Mouse (Mus musculus) c-Kit-positive CD71-positive TER-119-negative erythroid progenitor cells, embryonic 14.5 days (primary cell): Measurements from ENCODE around the gene Cyth4.
A peak's percentile ranks its signal among the peaks of the same experiment; 100 is the strongest.

Experiments used
- DNase-seq: peaks from one replicate; pipeline ENCODE4 v3.0.0-alpha.2; 2013; ENCODE audit warnings: low read depth

Cyth4 gene

DNA sequence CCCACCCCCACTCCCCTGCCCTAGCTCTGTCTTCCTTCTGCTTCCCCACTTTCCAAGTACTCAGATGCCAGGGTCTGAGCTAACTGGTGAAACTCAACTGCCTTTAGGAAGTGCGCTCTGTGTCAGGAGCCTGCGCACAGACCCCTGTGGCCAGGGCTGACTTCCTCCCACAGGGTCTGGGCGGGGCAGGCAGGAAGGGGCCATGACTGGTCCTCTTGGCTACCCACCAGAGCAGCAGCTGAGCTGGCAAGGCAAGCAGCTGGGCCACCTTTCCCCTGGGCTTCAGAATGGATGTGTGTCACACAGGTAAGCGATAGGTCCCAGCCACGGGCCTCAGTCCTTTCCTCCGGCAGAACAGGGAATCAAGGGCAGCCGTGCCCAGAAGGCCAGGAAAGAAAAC is at the start of gene Cyth4:
Cyth4 (plus strand) TSS at position 134 of the 400 bp plus-strand sequence.
- DNase-seq = no peak

DNA sequence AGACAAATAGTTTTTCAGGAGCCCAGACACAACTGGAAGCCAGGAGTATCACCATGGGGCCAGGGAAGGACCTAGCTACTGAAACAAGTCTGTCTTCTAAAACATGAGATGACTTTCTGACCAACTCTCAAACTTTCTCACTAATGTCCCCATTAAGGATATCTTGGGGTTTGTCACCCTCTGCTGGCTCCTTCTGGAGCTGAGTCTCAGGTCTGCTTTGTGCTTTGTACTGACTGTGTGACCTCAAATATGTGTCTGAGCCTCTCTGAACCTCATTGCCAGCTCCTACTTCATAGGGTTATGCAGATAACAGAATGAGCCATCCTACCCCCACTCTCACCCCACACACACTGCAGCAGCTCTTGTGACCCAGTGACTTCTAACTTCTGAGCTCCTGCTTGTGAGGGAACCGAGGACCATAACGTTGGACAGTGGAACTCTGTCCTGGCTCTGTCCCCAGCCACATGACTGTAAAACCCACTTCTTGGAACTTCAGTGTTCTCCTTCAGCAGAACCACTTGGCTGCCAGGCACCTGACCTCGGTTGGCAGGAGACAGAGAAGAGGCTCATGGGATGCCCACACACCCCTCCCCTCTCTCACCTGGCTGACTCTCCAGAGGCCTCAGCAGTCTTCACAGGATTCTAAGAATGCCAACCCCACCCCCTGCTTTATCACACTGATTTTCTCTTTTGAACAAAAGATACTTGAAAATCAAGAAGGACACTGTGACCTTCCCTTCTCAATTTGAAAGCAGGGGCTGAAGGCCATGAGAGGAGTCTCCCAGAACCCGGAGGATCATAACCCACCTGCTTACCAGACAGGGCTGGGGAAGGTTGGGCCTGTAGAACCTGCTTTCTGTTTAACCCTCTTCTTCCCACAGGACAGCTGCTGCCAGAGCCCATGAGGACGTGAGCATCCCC is 49.2 kb upstream of the Cyth4 start:
- DNase-seq = no peak

DNA sequence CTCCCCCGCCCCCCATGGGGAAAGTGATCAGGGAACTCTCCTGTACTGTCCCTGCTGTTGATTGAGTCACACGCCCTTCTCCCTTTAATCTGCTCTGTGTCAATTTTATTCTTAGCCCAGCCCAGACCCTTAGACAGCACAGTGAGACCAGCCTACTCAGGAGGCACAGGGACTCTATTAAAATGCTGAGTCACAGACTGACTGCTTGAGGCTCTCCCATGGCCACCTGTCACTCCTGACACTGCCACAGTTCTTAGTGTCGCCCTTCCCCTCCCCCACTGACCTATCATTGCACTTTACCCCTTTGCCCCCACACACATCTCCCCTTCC is 48.5 kb upstream of the Cyth4 start:
- DNase-seq = no peak

DNA sequence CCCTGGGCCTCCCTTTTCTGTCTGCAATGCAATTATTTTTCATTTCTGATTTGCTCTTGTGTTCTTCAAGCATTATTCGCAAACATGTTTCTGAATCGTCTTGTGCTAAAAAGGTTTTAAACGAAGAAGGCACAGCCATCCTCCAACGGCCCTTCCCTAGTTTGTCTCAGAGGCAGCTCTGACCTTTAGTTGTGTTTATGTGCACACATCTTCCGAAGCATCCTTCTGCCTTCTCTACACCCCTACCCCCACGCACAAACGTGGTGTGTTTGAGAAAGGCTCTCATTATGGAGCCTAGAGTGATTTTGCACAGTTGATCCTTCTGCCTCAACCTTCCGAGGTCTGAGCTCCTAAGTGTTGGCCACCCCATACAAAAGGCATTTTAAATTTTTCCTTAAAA is 48.1 kb upstream of the Cyth4 start:
- no peak for DNase-seq

DNA sequence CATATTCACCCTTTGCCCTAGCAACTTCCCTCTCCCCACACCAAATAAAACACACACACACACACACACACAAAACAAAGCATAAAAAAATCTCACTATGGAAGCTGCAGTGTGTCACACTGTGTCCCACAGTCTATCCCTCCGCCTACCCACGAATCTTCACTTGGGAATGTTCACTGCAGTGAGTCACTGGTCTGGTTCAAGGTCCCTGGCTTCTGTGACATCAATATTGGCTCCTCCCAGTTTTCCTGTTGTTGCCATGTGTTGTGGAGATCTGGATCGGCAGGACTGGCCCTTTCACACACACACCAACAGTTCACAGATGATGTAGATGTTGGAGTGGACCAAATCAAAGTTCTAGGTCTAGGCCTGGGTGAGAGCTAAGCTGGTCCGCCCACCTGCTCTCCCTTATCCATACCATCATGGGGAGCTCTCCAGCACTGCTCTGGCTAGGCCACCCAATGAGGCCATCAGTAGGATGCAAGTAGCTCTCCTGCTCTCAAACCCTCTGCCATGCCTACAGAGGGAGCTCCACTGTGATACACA is 47.6 kb upstream of the Cyth4 start:
- no peak for DNase-seq

DNA sequence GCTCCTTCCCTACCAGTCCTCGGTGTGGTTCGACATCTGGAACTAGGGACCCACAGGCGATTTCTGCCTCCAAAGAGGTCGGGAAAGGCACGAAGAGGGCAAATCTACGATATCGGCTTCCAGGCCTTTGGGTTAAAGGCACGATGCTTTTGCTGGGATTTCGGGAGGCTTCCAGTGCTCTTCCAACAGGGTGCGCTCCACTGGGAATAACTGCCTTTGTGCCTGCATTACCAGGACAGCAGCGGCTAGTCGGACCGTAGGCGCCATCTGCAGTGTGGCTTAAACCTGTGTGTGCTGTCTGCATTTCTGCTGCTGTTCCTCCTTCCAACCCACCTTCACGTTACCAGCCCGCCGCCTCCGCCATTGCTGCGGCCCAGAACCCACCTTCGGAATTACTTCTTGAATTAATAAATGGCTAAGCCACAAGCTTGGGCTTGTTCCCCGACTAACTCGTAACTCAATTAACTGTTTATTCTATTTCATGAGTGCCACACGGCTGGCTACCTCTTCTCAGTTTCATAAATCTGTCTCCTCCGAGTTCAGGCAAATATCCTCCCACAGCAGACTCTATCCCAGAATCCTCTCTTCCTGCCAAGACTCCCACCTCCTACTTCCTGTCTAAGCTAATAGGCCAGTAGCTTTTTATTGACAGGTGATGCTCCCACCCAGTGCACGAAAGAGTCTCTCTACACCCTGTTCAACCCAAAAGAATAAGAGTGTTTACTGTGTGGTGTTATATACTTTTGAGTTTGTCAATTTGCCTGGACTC is 42.1 kb upstream of the Cyth4 start:
- no peak for DNase-seq

DNA sequence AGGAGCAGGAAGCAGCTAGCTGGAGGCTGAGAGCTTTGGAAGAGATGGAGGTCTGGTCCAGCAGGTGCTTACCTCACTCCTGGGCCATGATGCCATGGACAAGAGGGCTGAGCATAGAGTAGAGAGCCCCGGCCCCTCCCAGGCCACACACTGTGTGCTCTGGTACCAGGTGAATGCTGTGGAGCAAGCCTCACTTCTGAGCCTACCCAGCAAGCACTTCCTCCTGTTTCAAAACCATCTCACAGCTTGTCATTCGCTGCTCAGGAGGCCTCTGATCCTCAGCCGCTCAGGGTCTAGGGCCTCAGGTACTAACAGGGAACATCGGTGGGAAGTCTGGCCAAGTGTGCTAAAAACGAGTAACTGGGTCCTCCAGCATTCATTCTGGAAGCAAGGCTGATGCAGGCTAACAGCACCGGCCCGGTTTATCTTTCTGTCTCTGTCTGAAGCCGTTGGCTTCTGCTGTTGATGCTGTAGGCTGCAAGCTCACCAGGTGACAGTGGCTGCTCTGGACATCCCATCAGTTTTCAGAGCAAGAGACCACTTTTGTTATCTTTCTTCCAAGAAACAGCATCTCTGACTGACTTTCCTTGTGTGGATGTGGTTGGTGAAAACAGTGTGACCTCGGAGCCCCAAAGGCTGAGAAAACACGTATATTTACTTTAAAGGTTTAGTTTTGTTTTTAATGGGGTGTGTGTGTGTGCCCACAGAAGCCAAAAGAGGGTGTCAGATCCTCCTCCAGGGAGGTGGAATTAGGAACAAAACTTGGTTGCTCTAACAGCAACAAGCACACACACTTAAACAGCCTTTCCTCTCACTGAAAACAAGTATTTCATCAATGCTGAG is 38.9 kb upstream of the Cyth4 start:
- DNase-seq = no peak

DNA sequence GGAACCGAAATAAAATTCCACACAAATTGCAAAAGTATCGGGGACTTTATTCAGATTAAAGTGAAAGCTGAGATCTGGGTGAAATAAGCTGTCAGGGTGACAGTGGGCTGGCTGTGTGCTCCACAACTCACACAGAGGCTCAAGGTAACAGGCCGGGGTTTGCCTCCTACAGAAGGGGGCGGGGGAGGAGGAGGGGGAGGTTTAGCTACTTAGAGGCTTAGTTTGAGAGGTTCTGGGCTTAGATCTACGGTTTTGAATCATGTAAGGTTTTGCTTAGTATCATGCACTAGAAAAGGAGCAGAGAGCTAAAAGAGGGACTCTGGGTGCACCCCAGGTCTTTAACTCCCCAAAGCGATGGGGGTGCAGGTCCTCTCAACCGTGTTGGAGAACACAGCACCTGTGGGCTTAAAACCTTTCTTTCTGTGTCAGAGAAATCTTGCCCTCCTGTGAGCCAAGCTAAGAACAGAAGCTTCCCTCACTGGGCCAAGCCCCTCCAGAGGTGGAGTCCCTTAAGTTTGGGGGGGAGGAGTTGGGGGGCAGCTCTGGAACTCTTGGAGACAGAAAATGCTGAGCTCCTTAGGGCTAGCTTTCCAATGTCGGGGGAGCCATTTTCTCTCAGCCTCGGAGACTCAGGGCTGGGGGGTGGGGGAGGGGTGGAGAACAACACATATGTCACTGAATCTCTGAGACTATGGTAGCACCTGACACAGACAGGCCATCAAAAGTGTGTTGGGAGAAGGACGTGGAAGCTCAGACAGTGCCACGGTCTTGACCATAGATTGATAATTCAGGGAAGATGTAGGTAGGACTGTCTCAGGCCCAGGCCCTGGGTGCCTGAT is 37.5 kb upstream of the Cyth4 start:
- DNase-seq = no peak

DNA sequence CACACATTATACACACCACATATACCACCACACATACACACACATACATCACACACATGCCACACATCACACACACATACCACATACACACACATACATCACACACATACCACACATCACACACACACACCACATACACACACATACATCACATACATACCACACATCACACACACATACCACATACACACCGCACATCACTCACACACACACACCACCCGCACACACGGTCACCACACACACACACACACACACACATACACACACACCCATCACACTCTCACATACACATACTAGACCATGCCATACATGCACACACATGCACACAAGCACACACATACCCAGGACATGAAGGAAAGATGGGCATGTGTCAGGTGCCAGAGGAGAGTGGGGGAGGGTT is 33.5 kb upstream of the Cyth4 start:
- no peak for DNase-seq

DNA sequence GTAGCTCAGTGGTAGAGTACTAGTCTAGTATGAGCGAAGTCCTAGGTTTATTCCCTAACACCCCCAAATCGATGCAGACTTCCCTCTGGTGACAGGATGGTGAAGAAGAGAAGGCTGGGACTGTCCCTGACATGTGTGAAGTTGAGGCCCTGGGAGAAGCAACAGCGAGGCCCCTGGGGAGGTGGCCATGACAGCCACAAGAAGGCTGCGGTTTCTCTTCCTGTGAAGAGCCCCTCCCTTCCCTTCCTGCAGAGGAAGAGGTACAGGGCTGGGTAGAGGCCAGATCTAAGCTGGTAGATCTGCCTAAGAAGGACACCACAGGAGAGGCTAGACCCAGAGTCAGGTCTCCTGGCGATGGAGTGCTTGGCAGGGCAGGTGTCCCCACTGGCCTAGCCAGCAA is 32.9 kb upstream of the Cyth4 start:
- no peak for DNase-seq

DNA sequence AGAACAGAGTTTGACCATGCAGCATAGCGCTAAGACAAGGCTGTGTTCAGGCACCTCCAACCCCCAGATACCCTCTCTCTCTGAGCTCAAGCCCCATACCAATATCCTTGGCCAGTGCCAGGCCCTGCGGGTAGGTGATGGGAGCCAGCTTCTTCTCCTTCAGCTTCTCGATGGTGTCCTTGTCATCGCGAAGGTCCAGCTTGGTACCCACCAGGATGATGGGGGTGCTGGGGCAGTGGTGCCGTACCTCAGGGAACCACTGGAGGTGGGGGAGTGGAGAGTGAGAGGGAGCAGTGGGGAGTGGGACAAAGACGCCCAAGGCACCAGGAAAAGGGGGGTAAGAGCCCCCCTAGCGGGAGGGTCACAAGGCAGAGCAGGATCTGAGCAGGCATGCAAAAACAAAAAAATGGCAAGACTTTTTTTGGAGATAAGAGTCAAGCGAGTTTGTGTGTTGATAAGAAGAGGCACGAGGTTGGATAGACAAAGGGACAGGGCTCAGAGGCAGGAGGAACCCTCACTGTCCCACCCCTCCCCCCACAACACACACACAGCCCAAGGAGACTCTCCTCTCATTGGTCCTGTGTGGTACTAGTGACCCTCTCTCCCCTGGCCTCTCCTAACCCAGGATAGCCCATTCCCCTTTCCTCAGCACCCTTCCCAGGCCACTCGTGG is 31.9 kb upstream of the Cyth4 start:
- DNase-seq = no peak

DNA sequence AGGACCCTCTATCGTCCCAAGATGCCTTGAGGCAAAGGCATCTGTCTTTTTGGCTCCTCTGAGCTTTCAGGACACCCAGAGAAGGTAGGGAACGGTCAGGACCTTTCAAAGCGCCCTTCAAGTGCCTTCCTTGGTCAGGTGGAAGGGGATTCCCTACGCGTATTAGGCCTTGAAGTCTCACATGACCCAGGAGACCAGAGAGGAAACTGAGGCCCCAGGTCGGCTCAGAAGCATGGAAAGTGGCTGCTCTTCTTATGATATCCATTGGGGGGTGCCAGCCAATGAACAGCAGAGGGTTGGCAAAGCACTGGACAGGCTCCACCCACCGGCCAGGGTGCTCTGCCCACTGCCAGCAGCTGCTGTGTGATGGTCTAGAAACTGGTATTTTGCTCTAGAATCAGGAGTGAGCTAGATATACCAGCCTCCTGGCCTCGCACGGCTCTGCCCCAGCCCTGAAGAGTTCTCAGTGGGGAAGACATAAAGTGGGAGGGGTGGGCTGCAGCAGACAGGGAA is 29.2 kb upstream of the Cyth4 start:
- DNase-seq = no peak

DNA sequence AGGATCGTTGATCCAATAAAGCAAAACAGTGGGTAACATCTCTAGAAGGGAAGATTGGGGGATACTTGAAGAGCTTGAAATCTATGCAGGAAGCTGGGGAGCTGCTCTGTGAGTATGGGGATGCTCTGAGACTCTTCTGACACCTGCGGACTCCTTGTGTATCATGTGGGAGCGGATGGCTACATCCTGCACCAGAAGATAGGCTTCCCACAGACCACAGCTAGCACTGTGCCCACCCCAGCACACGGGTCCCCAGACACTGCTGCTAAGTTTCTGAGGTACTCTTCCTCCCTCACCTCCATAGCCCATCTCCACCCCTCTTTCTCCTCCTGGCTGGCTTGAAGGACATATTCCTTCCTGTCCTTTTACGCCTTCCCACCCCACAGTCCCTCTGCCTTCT is 26.7 kb upstream of the Cyth4 start:
- no peak for DNase-seq

DNA sequence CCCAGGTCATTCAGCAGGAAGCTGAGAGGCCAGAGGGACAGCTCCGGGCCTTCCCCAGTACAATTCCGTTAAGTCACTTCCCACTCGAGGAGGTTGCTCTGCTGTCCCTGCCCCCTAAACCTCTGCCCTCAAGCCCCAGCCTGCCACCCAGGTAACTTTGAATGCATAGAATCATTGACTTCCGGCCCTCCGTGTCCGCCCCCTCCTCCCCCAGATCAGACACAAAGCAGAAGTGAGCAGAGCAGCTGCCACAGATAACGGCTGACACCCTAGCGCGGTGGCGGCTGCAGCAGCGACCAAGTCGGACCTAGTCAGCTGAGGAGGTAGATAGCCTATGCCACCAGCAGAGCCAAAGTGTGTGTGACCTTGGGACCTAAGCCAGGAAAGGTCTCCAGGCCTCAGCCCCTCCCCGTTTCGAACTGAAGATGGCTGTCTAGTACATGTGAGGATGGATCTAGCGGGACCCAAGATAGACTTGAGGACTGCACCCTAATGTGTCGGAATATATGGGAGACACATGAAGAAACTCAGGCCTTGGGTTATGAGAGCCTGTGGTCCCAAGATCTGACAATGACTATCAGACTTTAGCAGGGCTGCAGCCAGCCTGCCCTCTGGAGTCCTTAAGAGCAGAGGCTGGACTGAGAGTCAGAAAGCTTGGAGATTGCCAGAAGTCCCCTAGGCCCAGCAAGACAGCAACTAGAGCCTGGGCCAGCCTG is 25.1 kb upstream of the Cyth4 start:
- DNase-seq = peak; percentile 78

DNA sequence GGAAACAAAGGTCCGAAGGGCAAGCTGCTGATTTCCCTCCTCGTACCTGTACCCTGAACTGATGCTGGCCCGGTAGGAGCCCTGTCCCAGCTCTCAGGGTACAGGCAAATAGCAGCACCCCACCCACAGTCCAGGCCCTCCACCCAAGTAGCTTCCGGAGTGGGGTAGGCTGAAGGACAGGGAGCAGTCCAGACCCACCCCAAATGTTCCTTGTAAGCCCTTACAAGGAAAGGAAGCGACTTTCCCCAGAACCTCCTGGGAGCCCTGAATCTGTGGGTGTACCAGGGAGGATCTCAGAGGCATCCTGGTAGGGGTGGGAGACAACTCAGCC is 24.6 kb upstream of the Cyth4 start:
- no peak for DNase-seq

DNA sequence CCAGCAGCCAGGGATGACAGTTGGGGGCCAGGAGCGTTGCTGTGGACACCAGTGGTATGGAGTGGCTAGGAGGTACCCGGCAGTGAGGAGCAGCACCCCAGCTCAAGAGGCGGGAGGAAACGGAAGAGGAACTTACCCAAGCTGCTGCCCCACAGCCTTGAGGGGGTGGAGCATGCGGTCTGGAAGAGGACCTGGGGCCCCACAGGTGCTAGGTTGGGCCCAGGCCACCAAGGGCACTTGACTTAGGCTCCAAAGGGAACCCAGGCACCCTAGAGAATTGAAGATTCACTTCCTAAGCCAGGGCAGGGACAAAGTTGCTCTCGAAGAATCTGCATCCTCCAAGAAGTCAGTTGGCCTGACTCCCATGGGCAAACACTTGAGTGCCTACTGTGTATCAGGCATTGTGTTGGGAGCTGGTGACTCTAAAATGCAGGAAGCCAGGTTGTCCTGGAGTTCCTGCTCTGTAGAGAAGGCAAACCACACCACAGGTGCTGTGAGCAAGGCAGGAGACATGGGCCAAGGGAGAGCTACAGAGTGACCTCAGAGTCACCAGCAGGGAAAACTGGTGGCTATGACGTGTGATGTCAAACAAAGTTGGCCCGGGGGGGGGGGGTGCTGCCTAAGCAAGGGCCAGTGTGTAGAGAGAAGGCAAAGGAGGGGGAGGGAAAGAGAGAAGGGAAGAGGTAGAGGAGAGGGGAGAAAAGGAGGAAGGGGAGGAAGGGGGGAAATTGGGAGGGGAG is 24.0 kb upstream of the Cyth4 start, which contains the start of gene Rac2:
Rac2 (minus strand) TSS at position 126 of the 740 bp plus-strand sequence.
- DNase-seq = no peak

DNA sequence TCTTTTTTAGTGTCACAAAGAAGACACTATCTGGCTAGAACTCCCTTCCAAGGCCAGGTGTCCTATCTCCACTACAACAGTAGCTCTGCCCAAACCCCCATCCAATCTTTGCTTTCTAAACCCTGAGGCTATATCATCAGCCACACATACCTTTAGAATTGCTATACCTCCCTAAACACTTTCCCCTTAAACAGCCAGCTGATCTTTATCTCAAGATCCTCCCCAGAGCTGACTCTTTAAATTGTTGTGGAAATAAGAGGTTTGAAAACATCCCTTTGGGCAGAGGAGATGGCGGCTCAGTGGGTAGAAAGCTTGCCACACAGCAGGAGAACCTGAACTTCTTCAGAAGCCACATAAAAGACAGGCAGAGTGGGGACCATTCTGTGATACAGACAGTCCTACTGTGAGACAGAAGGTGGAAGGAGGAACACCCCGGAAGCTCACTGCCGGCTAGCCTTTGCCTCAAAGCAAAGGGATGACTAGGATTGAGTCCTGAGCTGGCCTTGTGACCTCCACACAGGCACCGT is 20.5 kb upstream of the Cyth4 start:
- no peak for DNase-seq

DNA sequence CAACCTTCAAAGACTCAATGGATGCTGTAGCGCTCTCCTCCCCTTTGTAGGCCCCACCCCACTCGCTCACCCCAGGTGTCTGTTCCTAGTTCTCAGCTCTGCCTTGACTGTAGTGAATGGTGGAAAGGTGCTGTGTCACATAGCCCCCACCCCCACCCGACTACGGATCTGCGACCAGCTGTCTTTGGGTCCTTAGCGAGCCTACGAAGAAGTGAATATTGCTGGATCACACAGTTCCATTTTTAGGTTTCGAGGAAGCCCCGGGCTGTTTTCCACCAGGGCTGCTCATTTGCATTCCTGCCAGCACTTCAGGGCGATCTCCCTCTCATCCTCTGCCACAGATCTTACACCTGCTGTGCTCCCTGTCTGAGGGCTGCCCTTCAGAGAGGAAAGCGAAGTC is 13.5 kb upstream of the Cyth4 start:
- DNase-seq = no peak

DNA sequence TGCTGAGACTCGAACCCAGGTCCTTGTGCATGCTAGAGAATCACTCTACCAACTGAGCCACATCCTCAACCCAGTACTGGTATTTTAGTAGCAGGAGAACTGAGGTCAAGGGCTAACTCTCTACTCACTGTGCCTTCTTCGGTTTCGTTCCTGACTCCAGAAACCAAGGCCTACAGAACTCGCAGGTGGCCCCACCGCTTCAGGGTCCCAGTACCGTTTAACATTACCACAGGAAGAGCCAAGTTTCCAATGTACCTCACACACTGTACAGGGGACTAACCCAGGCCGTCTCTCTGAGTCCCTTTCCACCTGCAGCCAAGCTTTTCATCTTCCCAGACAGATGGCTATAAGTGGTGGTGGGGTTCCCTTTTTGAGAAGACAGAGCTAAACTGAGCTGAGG is 11.4 kb upstream of the Cyth4 start:
- no peak for DNase-seq
